Mouse (Mus musculus) bone marrow, adult 2 months (tissue): ENCODE results near the gene Hnrnph3.

Experiments used
- CTCF ChIP-seq: fragments of 200-500 bp; IDR thresholded peaks from 2 replicates; pipeline ENCODE4 v1.5.1; 2011; ENCODE audit warnings: low read length, control low read depth; ENCODE audit not compliant: control insufficient read depth, insufficient read depth
- POLR2A ChIP-seq: fragments of 200-500 bp; IDR thresholded peaks from 2 replicates; pipeline ENCODE4 v1.6.1; 2011; ENCODE audit warnings: low read depth, mild to moderate bottlenecking, control low read depth, low read length, borderline replicate concordance; ENCODE audit not compliant: control insufficient read depth

DNA sequence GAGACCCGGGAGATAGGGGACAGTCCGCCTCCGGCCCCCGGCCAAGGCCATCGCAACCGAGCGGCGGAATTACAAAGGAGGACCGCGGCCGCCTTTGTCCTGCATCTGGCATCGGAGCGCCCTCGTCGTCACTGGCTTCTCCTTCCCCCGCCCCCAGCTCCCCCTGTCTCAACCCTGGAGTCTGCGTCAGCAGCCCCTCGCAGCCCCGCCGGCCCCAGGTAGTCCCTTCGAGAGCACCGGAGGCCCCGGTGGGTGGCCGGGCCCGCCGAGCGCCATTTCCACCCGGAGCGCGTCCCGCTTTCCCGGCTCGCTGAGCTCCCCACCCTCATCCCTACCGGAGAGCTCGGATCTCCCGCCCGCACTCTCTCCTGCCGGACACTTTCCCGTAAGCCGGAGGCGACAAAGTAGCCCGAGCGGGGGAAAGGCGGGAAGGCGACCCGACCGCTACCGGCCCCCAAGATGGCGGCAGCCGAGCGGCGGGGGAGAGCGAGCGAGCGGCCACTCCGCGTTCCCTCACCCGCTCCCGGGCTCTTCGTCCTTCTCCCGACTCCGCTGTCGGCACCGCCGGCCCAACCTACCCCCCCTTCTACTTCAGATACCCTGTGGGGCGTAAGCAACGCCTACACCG is 782 bp downstream of the Hnrnph3 start:
- TF ChIP-seq POLR2A, result no peak
- no peak for TF ChIP-seq CTCF
